Mouse (Mus musculus) neural tube, embryonic 10.5 days (tissue): ENCODE data around the gene Pip5k1b.

ENCODE experiments used
- DNase-seq: peaks from one replicate; pipeline ENCODE4 v3.0.0-alpha.2; 2017; ENCODE audit warnings: low spot score; ENCODE audit errors: extremely low spot score

Gene Pip5k1b

DNA sequence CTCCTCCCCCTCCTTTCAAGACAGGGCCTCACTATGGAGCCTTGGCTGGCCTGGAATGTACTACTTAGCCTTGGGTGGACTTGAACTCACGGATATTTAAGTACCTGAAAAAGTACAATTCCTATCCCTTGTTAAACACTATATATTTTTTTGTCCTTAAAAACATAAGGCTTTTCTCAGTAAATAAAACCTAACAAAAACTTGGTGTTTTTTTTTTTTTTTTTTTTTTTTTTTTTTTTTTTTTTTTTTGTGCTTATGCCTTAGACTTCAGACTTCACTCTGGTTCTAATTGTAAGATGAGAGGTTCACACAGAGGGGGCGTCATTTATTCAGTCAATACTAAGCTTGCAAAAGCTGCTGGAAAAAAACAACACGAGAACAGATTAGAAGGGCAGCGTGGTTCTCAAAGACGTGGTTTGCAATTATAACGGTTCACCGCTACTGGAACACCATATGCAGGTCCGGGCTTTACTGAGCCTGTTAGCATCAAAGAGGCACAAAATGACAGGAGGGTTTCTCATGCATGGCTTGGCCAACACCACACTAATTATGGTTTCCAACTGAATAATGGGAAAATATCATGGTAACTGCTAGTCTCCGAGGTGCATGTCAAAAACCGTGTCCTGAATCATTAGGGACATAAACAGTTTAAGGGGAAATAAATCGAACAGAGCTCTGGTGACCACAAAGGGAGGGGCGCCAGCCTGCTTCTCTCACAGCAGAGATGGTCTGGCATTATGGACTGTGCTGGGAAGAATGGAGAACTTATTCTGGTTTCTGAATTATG, 242.9 kb downstream of the Pip5k1b start:
- DNase-seq, result no peak

DNA sequence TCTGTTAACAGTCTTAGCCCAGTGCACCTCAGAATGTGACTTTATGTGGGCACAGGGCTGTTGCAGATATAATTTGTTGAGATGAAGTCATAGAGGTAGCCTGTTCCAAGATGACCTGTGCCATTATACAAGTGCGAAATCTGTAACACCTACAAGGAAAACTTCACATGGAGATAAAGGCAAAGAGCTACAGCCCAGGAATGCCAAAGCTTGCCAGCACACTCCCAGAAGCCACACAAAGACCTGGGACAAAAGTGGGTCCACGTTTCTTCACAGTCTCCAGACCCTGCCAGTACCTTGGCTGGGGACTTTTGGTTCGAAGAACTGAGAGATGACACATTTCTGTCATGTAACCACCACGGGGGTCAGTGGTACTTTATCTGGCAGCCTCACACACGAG, 243.6 kb downstream of the Pip5k1b start:
- no peak for DNase-seq

DNA sequence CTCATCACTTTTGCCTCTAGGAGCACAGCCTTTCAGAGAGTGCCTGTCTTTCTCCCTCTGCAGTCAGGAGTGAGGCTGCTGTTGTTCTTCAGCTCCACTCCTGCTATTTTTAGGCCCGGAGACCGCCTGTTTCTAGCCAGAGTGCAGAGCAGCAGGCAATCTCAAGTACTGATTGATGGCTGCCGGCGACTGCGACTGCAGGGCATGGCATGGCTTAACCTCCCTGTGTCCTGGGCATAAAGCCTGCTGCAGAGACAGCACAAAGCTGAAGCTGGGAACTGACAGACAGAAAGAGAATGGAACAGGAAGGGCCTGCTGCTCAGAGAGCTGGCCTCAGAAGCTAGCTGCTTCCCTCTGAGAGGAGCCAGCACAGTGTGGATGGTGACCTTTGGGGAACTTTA, 247.4 kb downstream of the Pip5k1b start:
- peak; percentile 57 for DNase-seq

DNA sequence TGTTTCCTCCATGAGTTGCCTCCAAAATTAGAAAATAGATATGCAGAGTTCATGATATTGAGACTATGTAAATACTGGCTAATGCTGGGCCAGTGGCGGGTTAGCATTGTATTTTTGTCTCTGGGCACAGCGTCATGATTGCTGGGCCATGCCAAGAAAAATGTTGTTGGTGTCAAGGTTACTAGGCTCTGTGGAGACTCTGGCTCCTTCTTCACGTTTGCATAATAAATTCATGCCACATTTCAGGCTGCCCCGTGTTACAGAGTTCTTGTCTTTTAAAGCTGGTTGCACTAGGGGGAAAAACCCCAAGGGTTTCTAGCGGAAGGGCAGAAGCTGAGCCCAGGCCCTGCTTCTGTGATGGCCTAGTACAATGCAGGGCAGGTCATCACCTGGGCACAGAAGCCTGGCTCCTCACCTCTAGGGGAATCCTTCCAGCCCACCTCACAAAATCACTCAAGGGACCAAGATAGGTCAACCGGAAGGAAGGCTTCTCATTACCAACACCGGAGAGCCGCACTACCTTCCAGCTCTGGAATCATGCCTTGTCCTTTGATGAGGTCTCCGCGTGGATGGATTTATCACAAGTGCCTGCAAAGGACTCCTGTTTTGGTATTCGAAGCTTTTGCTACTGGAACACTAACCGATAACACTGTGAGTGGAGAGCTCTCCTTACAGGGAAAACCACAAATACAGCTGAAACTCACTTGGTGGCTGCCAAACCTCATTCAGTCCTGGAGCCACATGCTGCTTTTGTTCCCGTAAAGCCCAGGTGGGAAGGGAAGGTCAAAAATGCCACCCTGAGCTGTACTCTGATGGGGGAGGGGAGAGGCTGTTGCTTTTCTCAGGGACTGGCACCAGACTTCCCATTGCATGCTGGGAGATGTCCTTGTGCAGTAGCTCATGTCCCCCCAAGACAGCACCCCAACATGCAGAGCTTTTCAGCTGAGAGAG, 248.1 kb downstream of the Pip5k1b start:
- peak; percentile 30 for DNase-seq

DNA sequence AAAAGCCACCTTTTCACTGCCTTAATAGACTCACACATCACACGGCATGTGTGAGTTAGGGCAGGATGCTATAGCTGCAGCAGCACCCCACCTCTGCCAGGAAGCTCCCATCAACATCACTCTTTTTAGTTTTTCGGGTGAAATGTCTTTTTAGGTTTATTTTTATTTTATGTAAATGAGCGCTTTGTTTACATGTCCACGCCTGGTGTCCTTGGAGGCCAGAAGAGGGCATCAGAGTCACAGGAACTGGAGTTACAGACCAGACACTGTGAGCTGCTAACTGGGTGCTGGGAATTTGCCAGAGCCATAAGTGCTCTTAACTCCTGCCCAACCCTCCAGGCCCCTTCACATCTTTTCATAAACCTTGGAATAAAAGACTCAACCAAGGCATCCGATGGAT, 249.3 kb downstream of the Pip5k1b start:
- no peak for DNase-seq

DNA sequence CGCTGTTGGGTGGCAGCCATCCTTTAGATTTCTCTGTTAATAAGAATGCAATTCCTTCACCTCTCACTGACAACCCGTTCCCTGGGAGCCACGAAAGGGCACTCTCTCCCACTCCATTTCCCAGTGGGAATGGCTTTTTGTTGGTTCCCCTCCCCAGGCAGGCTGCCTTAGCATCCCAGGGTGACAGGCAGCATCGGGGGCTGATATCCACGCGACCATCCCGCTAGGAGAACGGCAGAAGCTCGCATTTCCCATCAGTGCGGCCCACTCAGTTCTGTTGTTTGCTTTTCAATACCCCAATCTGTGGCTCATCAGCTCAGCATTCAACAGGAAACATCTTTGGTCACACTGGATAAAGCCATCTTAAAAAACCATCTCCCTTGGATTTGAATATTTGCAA, 253.5 kb downstream of the Pip5k1b start:
- no peak for DNase-seq

DNA sequence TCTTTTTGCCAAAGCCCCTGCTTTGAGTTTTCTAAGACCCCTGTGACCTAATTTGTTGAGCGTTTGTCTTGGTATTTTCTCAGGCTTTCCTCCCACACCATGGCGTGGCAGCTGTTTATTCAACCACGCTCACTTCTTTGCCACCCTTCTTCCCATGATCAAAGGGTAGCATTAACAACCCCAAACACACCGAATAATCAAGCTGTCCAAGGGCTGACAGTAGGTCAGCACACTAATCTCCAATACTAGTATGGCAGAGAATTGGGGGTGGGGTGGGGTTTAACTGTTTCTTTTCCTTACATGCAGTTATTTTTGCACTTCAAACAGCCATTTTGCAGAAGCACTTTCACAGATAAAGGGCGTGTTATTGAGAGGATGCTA, 253.9 kb downstream of the Pip5k1b start:
- DNase-seq, result no peak

DNA sequence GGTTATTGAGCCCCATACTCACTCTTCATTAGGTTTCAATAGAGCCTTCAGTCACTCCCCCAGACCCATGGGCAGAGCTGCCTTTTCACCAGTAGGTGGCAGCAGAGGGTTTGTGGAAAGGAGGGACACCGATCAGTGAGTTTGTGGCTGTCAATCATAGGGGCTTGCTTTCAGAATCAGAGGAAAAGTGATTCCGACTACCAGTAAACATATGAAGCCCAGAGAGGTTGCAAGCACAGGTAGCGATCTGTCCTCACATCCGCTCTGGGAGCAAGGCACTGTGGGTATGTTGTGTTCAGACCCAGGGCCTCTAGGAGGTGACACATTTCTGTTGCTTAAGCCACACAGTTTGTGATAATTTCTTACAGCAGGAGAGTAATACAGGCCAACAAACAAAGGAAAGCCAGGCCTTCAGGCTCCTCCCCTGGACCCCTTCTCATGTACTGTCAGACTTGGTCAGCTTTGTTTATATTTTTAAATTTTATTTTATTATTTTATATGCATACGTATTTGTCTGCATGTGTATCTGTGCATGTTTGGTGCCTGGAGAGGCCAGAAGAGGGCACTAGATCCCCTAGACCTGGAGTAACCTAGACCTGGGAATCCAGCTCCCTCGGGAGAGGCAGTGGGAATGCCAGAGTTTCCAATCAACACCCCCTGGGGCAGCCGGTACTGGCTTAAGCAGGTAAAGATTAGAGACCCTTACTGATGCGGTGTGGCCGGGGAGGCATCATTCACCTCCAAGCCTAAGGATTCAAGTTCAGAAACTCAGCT, 254.5 kb downstream of the Pip5k1b start:
- peak; percentile 84 for DNase-seq

DNA sequence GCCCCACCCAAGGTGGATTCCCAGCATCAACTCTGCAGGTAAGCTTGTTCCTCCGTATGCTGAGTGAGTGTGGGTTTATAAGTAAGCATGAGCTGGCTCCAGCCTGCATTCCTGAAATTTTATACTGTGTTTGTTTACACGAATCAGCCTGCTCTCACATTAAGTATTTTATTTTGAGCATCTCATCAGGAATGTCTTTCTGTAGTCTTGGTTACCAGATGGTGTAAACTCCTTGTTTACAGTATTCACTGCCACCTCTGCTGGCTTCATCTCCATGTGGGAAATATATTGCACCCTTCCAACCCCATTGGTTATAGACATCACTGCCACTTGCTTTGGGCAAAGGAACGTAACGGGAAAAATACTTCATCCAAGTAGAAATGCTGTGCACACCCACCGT, 262.1 kb downstream of the Pip5k1b start:
- no peak for DNase-seq

DNA sequence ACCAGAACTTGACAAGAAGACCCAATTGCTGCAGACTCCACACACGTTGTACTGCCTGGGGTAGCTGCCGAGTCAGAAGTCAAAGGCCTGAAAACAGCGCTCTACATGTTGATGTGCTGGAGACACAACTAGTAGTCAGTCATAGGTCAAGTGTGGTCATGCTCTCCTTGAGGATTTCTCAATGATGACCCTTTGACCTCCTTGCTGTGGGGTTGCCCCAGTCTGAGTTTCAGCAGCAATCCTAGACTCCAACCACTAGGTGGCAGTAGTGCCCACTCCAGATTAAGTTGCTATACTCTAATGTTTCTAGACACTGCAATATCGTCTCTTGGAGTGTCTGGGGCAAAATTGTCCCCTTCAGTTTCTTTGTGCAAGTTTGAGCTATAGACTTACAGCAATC, 271.5 kb downstream of the Pip5k1b start:
- DNase-seq, result peak; percentile 54

DNA sequence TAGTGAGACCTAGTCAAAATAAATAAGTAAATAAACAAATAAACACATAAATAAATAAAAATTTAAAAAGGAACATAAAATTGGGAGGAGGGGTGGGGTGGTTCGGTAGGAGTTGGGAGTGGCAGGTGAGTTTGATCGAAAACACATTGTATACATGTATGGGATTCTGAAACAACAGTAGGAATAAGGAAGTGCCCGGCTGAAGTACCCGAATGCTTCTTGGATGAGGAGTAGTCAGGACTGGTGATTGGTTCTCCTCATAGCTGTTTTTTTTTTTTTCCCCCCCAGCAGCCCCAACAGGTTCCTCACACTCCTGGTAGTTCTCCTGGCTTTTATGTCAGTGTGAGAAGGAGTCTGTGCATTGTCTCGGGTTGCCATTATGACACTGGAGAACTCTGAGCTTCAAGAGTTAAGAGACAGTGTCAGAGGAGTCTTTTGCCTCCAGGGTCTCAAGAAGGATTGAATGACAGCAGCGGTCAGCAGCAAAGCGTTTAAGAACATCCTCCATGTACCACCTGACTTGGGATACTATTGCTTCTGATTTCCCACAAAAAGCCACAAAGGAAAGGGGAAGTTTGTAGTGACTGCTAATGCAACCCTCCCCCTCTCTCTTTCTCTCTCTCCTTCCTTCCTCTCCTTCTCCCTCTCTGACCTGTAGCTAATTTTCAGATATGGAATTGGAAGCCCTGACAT, 274.2 kb downstream of the Pip5k1b start:
- no peak for DNase-seq

DNA sequence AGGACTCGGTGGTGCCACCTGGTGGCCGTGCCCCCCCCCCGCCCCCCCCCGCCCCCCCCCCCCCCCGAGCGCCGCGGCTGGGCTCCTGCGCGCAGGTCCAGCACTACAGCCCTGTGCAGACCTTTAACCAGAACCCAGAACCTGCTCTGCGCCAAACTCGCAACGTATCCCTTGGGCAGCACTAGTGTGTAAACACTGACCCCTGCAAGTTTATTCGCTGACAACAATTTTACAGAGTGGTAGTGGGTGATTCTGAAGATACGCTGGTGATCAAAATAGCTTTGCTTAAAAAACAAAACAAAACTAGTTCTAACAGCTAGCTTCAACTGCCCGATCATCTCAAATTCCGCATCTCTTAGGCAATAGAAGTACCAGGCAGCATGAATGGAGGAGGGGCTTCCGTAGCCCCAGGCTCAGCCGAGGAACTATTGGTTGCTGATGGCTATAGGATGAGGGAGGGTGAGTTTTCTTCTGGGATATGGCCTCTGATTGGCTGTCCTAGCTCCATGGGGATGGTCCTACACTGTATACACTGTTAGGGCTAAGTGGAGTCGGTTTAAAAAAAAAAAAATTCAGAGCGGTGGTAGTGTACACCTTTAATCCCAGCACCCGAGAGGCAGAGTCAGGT, 275.0 kb downstream of the Pip5k1b start, which contains the start of gene Fxn:
TSS of gene Fxn (minus strand) at position 5 of the 628 bp plus-strand sequence.
- peak; percentile 71 for DNase-seq

DNA sequence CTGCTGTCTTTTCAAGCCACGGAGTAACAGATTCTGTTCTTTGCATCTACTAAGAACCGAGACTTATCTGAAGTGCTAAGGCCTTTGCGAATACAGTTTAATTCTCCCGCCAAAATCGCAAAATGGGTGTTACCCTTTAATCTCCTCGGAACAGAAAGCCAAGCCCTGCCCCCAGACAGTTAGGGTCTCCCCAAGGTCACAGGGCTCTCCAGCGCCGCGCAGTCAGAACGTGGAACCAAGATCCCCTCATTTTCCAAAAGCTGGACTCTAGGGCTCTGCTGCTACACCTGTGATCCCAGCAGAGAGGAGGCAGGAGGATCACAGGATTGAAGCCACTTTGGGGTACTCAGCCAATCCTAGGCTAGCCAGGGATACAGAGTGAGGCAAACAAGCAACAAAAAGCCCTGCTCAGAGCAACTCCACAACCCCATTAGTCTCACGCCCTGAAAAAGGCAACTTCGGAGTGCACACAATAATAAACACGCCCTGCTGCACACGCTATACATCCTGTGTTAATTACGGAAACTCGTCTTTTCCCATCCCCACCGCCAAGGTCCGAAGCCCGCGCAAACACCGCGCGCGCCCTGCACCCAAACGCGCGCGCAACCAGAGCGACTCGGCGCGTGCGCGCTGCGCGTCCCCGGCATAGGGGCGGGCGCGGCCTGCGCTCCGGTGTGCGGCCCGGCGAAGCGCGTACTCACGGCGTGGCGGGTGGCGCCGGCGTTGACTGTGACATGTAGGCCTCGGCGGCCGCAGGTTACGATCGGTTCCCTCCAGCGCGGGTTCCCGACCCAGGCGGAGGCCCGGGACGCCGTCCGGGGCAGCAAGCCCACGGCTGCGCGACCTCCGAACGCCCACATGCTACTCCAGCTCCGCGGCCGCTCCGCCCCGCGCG, 275.7 kb downstream of the Pip5k1b start:
- DNase-seq, result peak; percentile 83

DNA sequence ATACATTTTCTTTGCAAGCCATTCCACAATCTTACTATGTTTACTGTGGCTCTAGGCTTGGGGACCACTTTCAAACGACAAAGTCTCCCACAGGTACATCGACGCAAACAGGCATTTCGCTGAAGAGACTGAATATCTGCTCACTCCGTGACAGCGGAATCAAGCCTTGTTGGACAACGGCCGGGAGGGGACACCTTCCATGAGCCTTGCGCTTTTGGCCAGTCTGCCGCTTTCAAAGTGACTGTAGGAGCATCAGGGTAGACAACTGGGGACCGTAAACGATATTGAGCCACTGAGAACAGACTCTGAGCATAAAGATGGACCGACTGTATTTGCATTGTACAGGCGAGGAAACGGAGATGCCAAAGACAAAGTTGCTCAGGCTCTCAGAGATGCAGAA, 276.8 kb downstream of the Pip5k1b start:
- no peak for DNase-seq

DNA sequence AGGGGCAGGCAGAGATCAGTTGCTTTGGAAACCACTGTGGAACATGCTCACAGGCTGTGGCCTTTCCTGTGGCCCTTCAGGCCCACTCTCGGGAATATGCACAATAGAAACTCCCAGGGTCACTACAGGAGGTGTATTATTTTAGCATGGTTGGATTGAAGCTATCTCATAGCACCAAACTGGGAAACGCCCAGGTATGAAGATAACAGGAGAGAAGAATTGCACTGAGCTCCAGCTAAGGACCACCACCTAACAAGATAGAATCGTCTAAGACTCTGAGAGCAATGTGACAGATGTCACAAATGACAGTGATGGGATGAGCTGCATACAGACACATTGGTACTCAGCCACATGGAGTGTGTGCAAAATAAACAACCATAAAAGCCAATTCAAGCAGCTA, 281.4 kb downstream of the Pip5k1b start:
- DNase-seq, result no peak

DNA sequence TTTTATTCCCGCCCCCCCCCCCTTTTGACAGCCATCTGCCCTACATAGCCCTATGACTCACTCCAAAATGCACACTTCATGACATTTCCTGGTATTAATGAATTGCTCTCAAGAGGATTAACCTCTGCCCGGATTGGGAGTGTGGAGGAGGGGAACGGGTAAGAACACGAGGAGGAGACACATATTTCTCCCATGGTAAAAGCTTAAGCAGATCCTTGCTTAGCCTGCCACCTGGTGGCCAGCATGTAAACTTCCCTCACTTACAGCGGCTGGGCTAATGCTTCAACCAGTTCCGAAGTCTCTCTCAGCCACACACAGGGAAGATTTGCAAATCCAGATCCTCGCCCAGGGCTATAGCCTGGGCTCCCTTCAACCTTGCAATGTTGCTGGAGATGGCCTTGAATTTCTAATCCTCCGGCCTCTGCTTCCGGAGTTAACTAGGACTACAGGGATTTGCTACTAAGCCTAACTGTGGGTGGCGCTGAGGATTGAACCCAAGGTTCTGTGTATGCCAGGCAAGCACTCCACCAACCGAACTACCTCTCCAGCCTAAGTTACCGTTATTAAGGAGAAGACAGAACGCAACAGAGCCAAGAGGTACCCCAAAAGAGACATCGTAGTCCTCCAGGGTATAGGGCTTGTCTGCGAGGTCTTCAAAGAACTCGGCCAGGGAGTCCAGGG, 283.8 kb downstream of the Pip5k1b start:
- DNase-seq, result peak; percentile 88

DNA sequence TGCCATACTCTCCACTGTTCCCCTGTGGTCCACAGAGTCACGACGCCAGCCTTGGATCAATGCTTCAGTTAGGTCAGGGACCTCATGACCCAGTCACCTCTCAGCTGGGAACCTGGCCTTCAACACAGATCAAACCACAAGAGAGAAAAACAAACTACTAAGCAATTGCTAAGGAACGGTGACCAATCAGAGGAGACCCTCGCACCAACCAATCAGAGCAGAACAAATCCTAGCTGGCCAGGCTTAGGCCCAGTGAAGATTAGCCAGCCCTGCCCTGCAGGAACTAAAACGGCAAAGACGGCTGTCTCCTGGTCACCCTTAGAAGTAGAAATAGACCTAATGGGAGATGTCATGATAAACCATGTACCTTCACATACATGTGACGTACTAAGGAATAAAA, 284.3 kb downstream of the Pip5k1b start:
- peak; percentile 31 for DNase-seq

DNA sequence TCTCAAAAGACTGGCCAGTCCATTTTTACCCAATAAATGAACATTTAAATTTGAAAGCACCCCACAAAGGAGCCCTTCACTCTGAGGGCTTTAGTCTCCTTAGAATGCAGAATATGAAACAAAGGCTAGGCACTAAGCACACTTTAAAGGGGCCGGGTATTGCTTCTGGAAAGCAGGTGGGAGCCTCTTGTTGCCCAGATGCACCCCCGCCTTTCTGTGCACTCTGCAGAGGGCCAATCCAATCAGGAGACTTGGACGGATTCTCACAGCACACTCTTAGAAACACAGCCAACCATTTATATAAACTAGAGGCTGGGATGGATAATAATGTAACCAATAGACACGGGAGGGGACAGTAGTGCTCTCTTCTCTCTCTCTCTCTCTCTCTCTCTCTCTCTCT, 287.1 kb downstream of the Pip5k1b start:
- no peak for DNase-seq
